Mouse (Mus musculus) layer of hippocampus, adult 9-11 months (tissue): ENCODE data around the gene Scrn3.
A peak's percentile ranks its signal among the peaks of the same experiment; 100 is the strongest.

Experiments used
- DNase-seq: peaks from one replicate; pipeline ENCODE4 v3.0.0; 2022

Scrn3 gene

DNA sequence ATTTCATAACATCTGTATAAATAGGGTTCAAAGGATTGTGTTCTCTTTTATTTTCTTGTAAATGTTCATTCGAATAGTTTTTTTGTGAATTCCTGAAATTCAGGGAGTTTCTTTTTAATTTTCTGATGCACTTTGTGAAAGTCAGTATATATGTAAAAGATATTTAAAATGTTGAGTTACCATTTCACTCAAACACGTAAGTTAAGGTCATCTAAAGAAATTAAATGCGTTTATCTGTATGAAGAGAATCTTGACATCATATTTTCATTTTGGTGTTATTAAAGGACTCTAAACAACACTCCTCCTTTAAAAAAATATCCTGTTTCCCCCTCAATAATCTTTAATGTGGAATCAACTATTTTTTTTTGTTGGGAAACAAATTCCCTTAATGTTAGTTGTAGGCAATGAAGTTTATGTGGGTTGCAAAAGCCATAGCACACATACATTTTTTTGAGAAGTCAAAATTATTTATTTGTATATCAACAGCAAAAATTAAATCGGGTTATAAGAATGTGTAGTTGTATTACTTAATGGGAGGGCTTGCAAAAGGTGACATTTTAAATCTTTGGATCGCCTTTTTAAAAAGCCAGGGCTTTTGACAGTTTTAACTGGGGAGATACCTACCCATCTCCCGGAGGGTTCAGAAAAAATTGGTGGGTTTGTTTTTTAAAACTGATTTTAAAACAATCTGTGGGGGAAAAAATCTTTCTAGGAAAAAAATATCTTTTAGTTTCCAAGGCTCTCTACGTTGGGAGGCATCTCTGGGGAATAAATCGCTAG lies 37.0 kb upstream of the Scrn3 start:
- DNase-seq: no peak

- DNase-seq: no peak
Measured at GRCm38 (mm10) chr2:73276141-73276571, 36.2 kb upstream of the Scrn3 start.

GRCm38 (mm10) chr2:73277021-73277708 lies 35.2 kb upstream of the Scrn3 start:
- no peak for DNase-seq

- no peak for DNase-seq
Measured at GRCm38 (mm10) chr2:73277709-73278075, 34.7 kb upstream of the Scrn3 start.

DNA sequence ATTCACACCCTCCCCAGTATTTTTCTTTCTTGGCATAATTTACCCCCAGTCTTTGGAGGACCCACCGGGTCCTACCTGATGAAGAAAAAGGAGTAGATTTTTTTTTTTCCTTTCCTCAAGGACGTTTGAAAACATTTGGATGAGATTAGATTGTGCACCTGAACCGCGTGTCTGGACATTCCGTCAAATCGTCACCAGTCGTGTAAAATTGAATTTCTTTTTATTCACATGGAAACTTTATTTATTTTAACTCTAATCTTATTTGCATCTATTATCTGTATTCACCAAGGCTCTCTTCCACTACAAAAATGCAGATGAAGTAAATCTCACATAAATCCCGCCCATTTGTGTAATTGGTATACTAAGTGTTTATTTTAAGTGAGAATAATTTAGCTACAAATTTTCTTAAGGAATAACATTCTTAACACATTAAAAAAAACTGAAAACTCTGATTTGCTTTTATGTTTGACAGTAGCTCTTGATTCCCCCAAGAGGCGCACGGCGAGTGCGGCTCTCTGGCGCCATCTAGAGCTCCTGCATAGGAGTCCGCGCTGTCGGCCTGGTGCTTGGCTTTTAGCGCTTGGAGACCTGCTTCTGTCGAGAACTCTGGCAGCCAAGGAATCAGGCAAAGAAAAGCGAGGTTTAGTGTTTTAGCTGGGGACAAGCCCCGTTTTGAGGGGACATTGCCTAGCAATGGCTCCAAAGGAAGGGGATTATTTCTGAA lies 34.1 kb upstream of the Scrn3 start:
- peak; percentile 79 for DNase-seq

GRCm38 (mm10) chr2:73278869-73279268 lies 33.5 kb upstream of the Scrn3 start:
- DNase-seq: no peak

GRCm38 (mm10) chr2:73279271-73280038 lies 32.9 kb upstream of the Scrn3 start:
- DNase-seq: no peak

DNA sequence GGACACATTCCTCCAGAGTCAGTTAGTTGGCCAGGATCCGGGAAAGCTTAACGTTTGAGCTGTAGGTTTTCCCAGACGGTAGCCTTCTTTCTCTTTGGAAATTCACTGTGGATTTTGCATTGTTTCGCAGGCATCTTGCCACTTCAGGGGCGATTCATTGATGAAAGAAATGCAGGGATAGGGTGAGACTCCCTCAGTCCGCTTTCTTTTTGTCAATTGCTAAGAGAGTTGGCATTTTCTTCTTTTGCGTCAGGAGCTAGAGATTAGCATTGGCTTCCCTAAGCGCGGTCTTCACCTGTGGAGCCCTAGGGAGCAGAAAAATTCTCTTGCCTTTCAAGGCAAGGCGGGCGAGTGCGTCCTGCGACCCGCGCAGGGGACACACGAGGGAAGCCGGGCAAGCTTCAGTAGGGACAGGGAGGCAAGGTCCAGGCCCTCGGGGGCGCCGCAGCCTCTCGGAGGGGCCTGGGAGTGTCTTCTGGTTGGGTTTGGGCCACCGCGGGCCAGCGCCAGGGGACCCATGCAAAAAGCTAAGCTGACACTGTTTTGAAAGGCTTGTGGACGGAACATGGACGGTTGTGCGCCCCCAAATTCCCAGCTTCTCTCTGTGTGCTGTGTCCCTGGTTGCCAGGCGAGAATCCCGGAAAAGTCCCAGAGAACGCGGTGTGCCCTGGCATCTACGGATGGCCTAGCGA lies 31.9 kb upstream of the Scrn3 start:
- DNase-seq: no peak

- no peak for DNase-seq
Measured at GRCm38 (mm10) chr2:73281048-73281661, 31.2 kb upstream of the Scrn3 start.

GRCm38 (mm10) chr2:73281707-73282106 lies 30.7 kb upstream of the Scrn3 start:
- no peak for DNase-seq

- no peak for DNase-seq
Measured at GRCm38 (mm10) chr2:73285630-73286029, 26.8 kb upstream of the Scrn3 start.

DNA sequence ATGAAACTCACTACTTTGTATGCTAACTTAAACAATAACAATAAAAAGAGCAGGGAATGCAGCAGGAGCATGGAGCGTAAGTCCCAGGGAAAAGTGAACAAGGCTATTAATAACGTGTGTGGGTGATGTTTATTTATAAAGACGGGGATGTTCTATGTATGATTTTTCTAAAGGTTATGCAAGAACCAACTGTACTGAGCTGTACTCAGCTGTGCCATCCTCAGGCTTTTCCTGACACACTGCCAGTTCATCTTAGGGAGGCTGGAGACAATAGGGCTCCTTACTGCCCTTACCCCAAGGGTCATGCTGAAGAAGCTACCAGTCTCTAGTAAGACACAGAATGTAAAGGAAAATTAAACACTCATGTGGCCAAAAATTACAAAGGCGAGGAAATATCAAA lies 21.3 kb upstream of the Scrn3 start:
- DNase-seq: no peak

DNA sequence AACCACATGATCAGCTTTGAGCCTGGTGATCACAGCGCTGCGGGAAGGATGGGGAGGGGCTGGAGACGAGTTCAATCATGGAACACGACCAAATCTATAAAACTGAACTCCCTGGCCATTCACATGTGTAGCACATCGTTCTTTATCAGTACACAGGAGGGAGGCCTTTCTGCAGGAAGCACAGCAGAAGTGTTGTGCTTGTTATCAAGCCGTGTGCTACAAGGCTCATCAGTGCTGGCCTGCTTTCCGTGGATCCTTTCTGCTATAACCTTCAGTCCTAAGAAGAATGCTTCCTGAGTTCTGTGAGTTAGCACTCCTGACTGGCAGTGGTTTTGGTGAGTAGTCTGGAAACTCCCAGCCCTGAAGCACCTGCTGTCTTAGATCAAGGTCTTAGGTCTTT lies 17.4 kb upstream of the Scrn3 start:
- no peak for DNase-seq

DNA sequence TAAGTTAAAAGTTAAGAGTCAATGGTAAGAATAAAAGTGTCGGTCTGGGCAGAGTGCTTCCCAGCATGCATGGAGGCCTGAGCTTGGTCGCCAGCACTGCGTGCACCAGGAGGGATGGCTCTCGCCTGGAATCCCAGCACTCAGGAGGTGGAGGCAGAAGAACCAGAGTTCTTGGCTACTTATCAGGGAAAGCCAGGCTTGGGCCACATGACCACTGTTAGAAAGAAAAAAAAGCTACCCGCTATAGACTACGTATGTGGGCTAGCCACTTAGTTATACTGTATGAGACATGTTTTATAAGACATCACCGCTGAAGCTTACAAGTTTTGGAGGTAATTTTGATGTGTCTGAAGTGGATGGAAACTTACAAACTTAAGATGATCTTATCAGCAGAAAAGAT lies 14.2 kb upstream of the Scrn3 start:
- no peak for DNase-seq

DNA sequence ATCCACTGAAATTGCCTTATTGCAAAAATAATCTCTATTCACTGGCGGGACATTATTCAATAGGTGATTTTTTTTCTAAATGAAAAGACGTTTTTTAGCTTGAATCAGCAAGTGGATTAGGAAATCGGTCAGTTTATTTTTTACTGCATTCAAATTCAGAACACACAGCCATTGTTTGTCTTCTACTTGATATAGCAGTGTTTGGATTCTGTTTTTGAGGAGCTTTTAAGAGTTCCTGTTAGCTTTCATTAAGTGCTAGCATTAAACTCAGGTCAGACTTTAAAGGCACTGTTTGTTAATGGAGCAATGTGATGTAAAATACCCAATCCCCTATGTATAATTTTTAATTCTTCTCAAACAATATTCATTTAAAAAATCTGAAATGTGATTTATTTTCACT lies 13.6 kb upstream of the Scrn3 start:
- no peak for DNase-seq

DNA sequence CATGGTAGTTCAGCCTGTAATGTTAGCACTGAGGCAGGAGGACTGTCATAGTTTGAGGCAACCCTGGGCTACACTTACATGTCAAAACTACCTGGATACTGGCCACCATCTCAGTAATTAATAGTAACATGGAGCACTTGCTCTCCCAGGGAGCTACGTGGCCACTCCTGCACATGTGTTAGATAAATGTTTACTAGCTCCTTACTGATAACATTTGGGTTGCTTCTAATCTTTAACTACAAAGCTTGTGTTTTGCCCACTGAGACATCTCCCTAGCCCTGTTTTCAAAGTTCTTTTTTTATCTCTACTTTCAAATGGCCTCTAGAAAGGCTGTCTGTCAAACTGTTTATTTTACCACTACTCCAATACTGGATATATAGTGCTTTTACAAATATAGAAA lies 10.4 kb upstream of the Scrn3 start:
- no peak for DNase-seq

DNA sequence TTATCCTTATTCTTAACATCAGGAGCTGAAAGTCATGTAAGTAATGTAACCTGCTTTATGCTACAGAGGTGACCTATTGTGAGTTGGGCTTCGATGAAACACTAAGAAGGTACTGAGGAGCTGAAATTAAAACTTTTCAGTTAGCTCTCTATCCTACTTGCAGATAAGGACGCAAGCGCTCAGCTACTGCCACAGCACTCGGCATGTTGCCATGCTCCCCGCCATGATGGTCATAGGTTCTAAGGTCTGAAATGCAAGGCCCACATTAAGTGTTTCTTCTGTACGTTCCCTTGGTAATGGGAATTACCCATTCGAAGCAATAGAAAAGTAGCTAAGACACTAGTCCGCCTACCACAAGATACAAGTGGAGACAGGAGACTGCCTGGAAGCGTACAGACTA lies 9.7 kb upstream of the Scrn3 start:
- no peak for DNase-seq

- no peak for DNase-seq
Measured at GRCm38 (mm10) chr2:73304506-73304905, 7.9 kb upstream of the Scrn3 start.

DNA sequence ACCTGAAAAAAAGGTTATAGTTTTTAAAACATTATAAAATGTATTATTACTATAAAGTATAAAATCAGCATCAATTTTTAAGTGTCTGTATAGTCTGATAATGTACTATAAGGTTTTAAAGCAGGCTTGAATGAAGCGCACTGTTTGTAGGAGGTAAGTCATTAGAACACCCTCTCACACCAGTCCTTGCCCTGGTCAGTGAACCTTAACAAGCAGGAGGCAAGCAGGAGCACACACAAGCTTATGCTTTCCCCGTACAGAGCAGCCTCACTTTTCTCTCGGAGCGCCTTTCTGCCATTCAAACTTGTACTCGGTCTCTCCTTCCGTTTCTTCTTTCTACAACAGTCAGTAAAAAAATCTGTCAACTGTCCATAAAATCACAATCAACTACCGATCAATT lies 6.4 kb upstream of the Scrn3 start:
- no peak for DNase-seq

- peak; percentile 22 for DNase-seq
Measured at GRCm38 (mm10) chr2:73313117-73313501, 708 bp downstream of the Scrn3 start.

DNA sequence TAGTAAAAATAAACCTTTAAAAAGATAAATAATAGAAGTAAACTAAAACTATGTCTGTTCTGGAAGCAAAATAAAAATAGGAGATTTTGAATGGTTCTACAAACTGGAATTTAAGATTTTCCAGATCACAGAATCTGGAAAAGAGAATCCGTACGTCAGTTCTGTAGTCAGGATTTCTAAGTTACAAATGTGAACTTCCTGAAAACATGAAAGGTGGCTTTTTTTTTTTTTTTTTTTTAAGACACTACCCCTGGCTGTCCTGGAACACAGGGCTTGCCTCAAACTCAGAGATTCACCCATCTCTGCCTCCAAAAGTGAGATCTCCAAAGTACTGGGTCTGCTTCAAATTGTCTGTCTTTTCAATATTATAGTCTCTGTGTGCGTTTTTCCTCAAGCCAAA lies 1.9 kb downstream of the Scrn3 start:
- DNase-seq: no peak

GRCm38 (mm10) chr2:73317426-73317825 lies 5.0 kb downstream of the Scrn3 start:
- no peak for DNase-seq
